In genomic region chr1:55226011-55226857, GRCm38 (mm10) we compare ENCODE assay signal across 8 mouse cellular contexts. TPM values are rescaled to one million over a fixed set of nuclear protein-coding genes. Genes with fewer than 3 reads are reported as not detected.
A peak's percentile ranks its signal among the peaks of the same experiment; 100 is the strongest.
DNase-seq lines count a peak whose midpoint lies in the region; ATAC-seq and TF ChIP-seq lines count a peak whose summit lies in the region.

Rftn2 (minus strand) TSS chr1:55226782.

- peaks cover 2% of the 10 kb centered on the region for H3K4me1 ChIP-seq in hindbrain, postnatal 0 days (ENCODE audit: insufficient read depth, low read length)
- no peaks in the 10 kb centered on the region for H3K4me1 ChIP-seq in liver, embryonic 11.5 days (replicated peaks; ENCODE audit: control insufficient read depth, insufficient read depth, low read length)

- peak within 1 kb of the TSS; percentile 59 for H3K4me2 ChIP-seq in hindbrain, postnatal 0 days (ENCODE audit: low read depth, low read length)
- peak within 1 kb of the TSS; percentile 62 for H3K4me2 ChIP-seq in liver, embryonic 11.5 days

- ATAC-seq in hindbrain, postnatal 0 days, result 0 out of 2 replicates have a peak, but pooled peaks have one; percentile 25
- ATAC-seq in liver, embryonic 11.5 days (replicated peaks; ENCODE audit: low FRiP score), result no peak
- ATAC-seq in erythroid progenitor cell, adult 5-6 weeks (replicated peaks; ENCODE audit: low FRiP score, poor library complexity, severe bottlenecking), result no peak

- WGBS in hindbrain, postnatal 0 days, result under 1% methylated on average over 26 of the region's 26 CpGs
- WGBS in liver, embryonic 11.5 days, result 7% methylated on average over 26 of the region's 26 CpGs

- DNase-seq in cerebellum, postnatal 25 days, result peak; percentile 24 to 30
- no peak for DNase-seq in cerebellum, adult 9-11 months
- DNase-seq in adrenal gland, postnatal 14 days, result peak; percentile 56
- DNase-seq in gastrocnemius, postnatal 10 days, result peak; percentile 42
- peak; percentile 53 for DNase-seq in hindbrain, postnatal 0 days (ENCODE audit: low spot score)
- DNase-seq in liver, embryonic 11.5 days (ENCODE audit: low spot score), result no peak
- peak; percentile 70 for DNase-seq in neural tube, embryonic 10.5 days (ENCODE audit: extremely low spot score, low spot score)

- peak within 1 kb of the TSS; percentile 51 for H3K9ac ChIP-seq in hindbrain, postnatal 0 days (replicated peaks; ENCODE audit: low read length)
- H3K9ac ChIP-seq in liver, embryonic 11.5 days (ENCODE audit: low read depth, low read length), result peak within 1 kb of the TSS; percentile 38

- H3K4me3 ChIP-seq in hindbrain, postnatal 0 days (ENCODE audit: low read length), result peak within 1 kb of the TSS; percentile 41
- peak within 1 kb of the TSS; percentile 45 for H3K4me3 ChIP-seq in liver, embryonic 11.5 days (ENCODE audit: low read depth, low read length)

- no peaks in the 10 kb centered on the region for H3K36me3 ChIP-seq in hindbrain, postnatal 0 days (ENCODE audit: insufficient read depth, low read length)
- H3K36me3 ChIP-seq in liver, embryonic 11.5 days (ENCODE audit: control insufficient read depth, insufficient read depth, low read length), result no peaks in the 10 kb centered on the region

- no peak for TF ChIP-seq CTCF in hindbrain, postnatal 0 days (IDR thresholded peaks at IDR 0.05; ENCODE audit: low read depth)

- no peaks in the 10 kb centered on the region for H3K9me3 ChIP-seq in hindbrain, postnatal 0 days (ENCODE audit: low read length)
- no peaks in the 10 kb centered on the region for H3K9me3 ChIP-seq in liver, embryonic 11.5 days (ENCODE audit: control insufficient read depth, low read length)

- H3K27me3 ChIP-seq in hindbrain, postnatal 0 days (ENCODE audit: insufficient read depth, low read length), result no peaks in the 10 kb centered on the region
- H3K27me3 ChIP-seq in liver, embryonic 11.5 days (replicated peaks; ENCODE audit: control insufficient read depth, insufficient read depth, low read length), result peaks cover 12% of the 10 kb centered on the region

- peak within 1 kb of the TSS; percentile 77 for H3K27ac ChIP-seq in hindbrain, postnatal 0 days
- H3K27ac ChIP-seq in liver, embryonic 11.5 days (ENCODE audit: low read depth, low read length), result no peak within 1 kb of the TSS

RNA-seq across cellular contexts. Expression of gene Rftn2, which starts in this region (rescaled TPM):
- 13.2 and 16.4 TPM in 2 replicates for total RNA-seq in adrenal gland, postnatal 14 days (2021)
- total RNA-seq in gastrocnemius, postnatal 10 days (2021), result 10 to 100 TPM; 12.6 to 17.3 TPM
- total RNA-seq in hindbrain, postnatal 0 days (2014; rRNA removed), result 11.2 and 14.2 TPM in 2 replicates
- 14.9 and 19.9 TPM in 2 replicates for polyA plus RNA-seq in hindbrain, postnatal 0 days (2015; fragmentation: Nextera tagmentation; extraction: Ambion mirVana)
- polyA plus RNA-seq in liver, embryonic 11.5 days (2014; fragmentation: Nextera tagmentation; extraction: Ambion mirVana), result 2.3 and 2.8 TPM in 2 replicates
- total RNA-seq in erythroid progenitor cell, adult 5-6 weeks (2015; ENCODE audit: low replicate concordance), result not detected in 2 replicates
- not detected in 2 replicates for total RNA-seq in erythroid progenitor cell, adult 5-6 weeks (2017; ENCODE audit: low replicate concordance)

Comparison
In these comparisons a context has a peak if more than half of its experiments do, and no peak if none do; other contexts are left out.
1. RNA of gene Rftn2 (total RNA-seq): 12.6 to 17.3 TPM in gastrocnemius, postnatal 10 days, 13.2 to 16.4 TPM in adrenal gland, postnatal 14 days and 11.2 to 14.2 TPM in hindbrain, postnatal 0 days; not detected in erythroid progenitor cell, adult 5-6 weeks; every median in the first group is over 10 times any median in the second.
2. DNase-seq: peak in cerebellum, postnatal 25 days (2 of 2), adrenal gland, postnatal 14 days (single experiment), gastrocnemius, postnatal 10 days (single experiment), hindbrain, postnatal 0 days (single experiment) and neural tube, embryonic 10.5 days (single experiment); none in cerebellum, adult 9-11 months (single experiment) and liver, embryonic 11.5 days (single experiment).